Mouse (Mus musculus): Measurements from ENCODE around the gene Zfp111.

GRCm38 (mm10) chr7:24191361-24191760 lies 19.9 kb downstream of the Zfp111 start:
- TF ChIP-seq GATA1 (IDR thresholded peaks at IDR 0.05; ENCODE audit: low read length) (no peak), TAL1 (IDR thresholded peaks at IDR 0.05; ENCODE audit: low read length) (no peak)
